Mouse (Mus musculus) cerebellum, adult 11-12 months (tissue): ENCODE data around the gene Dppa5a.
"Not testable (repeated sequence)": the region's sequence is repeated elsewhere in the genome, so short reads cannot be mapped to it uniquely, and the experiment has no call there.

ENCODE experiments used
- DNase-seq: peaks from one replicate; pipeline ENCODE4 v3.0.0; 2022

The Dppa5a gene

GRCm38 (mm10) chr9:78367959-78368358 lies at the start of gene Dppa5a:
Gene Dppa5a (minus strand): TSS chr9:78368177.
- not testable (repeated sequence) for DNase-seq

DNA sequence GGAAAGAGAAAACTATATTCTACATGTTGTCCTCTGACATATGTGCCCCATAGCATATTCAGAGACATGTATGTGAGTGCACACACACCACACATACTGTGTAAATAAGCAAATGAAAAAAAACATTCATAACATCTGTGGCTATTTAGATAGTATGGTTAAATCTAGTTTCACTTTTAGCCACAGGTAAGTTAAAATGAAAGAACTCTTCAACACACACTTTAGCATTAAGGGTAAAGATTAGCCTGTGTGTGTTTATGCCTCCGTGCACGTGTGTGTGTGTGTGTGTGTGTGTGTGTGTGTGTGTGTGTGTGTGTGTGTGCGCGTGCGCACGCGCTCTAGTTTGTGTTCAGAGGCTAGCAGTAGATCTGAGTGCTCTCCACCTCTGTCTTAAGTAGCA lies 33.6 kb upstream of the Dppa5a start:
- no peak for DNase-seq

- DNase-seq, result no peak
Observed at GRCm38 (mm10) chr9:78400570-78400969, 32.6 kb upstream of the Dppa5a start.

- DNase-seq, result no peak
Observed at GRCm38 (mm10) chr9:78396517-78396916, 28.5 kb upstream of the Dppa5a start.

DNA sequence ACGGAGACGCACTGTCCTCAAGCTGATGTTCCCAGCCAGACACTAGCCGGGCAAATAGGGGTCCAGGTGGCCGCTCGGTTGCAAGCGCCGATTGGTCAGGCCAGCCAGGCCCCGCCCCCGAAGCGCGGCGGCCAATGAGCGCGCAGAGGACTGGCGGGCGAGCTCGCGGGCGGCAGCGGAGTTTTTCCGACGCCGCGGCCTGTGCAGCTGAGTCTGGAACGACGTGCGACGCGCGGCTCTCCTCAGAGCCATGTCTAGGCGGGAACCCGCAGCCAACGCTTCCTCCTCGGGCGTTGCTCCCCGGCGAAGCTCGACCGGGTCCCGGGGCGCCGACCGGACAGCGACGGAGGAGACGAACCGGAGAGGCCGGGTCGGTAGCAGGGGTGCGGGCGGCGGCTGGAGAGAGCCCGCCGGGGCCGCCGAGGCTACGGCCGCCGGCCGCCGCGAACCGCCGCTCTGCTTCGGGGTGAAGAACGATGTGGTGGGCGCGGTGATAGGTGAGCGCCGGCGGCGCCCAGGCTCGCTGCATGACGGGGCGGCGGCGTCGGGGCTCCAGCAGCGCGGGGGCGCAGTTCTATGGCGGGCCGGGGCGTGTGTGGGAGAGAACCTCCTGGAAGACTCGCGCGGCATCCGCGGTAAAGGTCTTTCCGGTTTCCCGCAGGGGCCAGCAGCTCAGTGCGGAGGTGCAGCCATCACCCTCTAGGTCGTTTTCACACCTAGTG lies 27.8 kb upstream of the Dppa5a start, which contains the start of gene Ddx43:
Gene Ddx43 (plus strand): TSS at position 148 of the 722 bp plus-strand sequence.
- DNase-seq, result no peak

DNA sequence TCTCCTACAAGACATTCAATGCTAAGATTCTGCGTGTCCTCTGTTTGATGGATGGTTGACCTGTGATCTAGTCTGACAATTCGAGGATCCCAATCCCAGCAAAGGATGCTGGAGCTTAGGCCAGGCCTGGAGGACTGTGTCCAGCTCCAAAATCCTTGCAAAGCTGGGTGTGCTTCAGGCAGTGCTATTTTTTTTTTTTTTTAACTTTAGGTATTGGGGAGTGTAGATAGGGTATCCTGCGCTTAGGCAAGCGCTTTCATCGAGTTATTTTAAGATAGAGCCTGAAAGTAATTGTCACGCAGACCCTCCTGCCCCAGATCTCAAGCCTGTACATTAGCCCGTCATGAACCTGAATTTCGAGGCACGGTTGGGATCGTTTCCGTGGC lies 27.3 kb upstream of the Dppa5a start:
- DNase-seq, result no peak

DNA sequence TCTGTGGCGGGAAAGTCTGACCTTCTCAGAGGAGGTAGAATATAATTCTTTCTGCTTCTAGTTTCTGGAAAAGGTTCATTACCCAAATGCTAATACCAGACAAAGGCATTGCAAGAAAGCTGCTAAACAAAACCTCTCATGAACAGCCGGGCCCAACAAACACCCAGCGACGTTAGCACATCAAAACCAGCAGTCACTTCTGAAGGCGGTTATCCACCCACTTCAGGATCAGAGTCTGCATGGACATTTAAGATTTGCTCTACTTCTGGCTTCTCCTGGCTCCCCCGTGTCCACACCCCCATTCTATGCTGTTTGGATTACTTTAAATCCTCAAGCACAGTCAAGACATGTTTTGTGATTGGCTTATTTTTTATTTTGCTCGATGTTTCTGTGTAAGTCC lies 26.6 kb upstream of the Dppa5a start:
- no peak for DNase-seq

GRCm38 (mm10) chr9:78393741-78394140 lies 25.8 kb upstream of the Dppa5a start:
- DNase-seq, result no peak

- DNase-seq, result no peak
Observed at GRCm38 (mm10) chr9:78389981-78390380, 22.0 kb upstream of the Dppa5a start.

GRCm38 (mm10) chr9:78386947-78387346 lies 19.0 kb upstream of the Dppa5a start:
- DNase-seq, result no peak

- no peak for DNase-seq
Observed at GRCm38 (mm10) chr9:78385893-78386292, 17.9 kb upstream of the Dppa5a start.

GRCm38 (mm10) chr9:78378113-78378785 lies 10.3 kb upstream of the Dppa5a start, which contains the start of gene Ooep:
Gene Ooep (minus strand): TSS chr9:78378725.
- DNase-seq, result no peak

GRCm38 (mm10) chr9:78377546-78377945 lies 9.6 kb upstream of the Dppa5a start:
- DNase-seq, result no peak

DNA sequence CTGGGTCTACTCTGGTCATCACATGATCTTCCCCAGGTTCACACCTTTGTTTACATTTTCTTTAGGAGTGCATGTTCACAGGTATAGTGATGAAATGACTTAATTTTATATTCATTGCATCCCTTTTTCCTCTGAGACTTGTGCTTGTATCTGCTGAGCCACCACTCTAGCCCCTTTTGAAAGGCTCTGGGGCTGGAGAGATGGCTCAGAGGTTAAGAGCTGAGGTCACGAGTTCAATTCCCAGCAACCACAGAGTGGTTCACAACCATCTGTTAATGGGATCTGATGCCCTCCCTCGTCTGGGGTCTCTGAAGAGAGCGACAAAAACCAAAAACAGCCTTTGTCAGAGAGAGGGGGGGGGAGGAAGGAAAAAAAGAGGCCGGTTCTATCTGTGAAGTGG lies 7.5 kb upstream of the Dppa5a start:
- DNase-seq, result no peak

DNA sequence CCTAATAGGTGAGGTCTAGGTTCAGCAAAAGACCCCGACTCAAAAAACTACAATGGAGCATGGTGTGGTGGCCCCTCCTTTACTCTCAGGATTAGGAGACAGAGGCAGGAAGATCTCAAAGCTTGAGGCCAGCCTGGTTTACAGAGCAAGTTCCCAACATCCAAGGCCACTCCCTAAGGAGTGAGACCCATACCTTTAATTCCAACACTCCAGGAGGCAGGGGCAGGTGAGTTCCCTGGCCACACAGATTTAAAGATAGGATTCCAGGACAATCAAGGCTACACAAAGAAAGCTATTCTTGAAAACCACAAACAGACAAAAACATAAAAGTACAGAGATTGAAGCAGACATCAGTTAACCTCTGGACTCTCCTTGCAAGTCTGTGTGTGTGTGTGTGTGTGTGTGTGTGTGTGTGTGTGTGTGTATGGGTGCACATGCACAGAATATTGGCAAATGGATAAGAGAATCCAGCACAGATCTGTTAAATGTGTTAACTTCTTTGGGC lies 7.0 kb upstream of the Dppa5a start:
- no peak for DNase-seq

DNA sequence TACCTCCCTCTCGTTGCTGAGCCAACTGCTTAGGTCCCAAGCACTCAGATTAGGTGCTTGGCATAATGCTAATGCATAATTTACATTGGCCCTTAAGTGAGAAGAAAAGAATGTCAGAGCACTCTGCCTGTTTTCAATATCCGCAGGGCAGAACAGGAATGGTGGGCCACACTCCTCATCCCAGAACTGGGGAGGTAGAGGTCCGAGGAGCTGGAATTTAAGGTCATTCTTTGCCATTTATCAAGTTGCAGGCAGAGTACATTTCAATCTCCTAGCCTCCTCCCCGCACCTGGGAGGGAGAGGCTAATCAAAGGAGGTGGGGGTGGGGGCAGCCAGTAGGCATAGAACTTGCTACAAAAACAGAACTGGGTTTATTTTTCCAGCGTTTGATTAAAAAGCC lies 6.4 kb upstream of the Dppa5a start:
- no peak for DNase-seq

- no peak for DNase-seq
Observed at GRCm38 (mm10) chr9:78372827-78373504, 5.0 kb upstream of the Dppa5a start.

- DNase-seq, result no peak
Observed at GRCm38 (mm10) chr9:78371441-78371840, 3.5 kb upstream of the Dppa5a start.

DNA sequence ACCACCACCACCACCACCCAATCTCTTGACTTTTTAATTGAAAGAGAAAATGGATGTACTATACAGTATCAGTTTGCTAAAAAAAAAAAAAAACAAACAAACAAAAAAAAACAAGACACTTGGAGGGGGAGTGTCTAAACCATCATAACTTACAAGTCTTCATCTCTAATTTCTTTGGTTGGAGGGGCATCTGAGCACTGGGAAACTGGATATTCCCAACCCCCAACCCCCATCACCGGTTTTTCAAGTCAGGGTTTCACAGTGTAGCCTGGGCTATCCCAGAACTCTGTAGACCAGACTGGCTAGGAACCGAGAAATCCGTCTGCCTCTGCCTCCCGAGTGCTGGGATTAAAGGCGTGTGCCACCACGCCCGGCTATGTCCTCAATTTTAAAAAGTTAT lies 1.8 kb upstream of the Dppa5a start:
- no peak for DNase-seq

DNA sequence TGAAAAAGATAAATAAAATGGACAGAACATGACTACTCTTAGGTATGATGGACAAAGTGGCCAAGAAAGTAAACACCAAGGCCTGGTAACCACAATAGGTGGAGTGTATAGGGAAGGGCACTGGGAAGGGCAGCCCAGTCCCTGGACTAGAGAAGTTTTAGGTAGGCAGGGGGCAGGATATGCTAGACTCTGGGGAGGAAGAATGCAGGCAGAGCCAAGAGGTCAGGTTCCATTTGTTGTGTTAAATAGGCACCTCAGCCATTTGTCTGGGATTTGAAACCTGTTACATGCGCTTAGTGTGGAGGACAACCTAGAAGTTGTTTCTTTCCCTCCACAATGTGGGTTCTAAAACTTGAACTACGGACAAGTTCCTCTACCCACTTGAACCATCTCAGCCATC lies 1.4 kb upstream of the Dppa5a start:
- DNase-seq, result no peak

- no peak for DNase-seq
Observed at GRCm38 (mm10) chr9:78368671-78369293, 805 bp upstream of the Dppa5a start.

DNA sequence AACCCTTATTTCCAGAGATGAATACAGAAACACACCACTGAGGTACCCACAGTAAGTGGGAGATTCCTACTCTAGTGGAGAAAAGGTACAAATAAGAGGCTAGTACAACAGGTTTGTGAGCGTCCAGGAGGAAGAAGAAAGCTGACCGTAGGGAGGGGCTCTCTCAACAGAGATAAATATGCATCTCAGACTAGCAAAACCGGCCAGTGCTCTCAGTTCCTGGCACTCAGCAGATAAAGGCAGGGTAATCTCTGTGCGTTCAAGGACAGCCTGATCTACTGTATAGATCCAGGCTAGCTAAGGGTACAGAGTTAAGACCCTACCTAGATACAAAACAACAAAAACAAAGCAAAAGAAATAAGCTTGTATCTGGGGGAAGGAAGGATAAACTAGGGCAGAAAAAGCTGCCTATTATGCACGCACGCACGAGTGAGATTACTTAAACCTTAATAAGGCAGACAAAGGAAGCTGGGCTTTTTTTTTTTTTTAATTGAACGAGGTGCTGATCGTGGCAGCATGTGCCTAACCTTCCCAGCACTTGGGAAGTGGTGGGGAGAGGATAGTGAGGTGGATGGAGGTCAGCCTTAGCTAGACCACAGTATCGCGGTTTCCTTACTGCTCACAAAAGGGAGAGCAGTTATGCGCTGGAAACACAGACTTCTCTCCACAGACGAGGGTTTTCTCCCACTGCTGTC lies 2.0 kb downstream of the Dppa5a start:
- no peak for DNase-seq

DNA sequence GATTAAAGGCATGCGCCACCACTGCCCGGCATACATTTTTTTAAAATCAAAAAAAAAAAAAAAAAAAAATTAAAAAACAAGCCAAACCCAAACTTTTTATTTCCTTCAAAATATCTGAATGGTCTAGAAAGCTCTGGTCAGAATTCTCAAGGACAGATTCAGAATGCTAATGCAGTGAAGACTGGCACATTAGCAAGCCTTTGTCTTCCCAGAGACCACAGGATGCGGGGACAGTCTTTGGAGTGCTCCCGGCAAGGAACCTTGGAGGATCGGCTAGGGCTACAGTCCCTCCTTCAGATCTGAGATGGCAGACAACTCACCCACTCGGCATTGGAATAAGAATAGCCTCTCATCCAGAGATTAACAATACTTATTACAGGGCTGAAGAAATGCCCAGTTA lies 3.3 kb downstream of the Dppa5a start:
- DNase-seq, result no peak
